Mouse (Mus musculus) midbrain, embryonic 14.5 days (tissue): ENCODE data around the gene Hist1h4m. TPM values are rescaled to one million over a fixed set of nuclear protein-coding genes. Genes with fewer than 3 reads are reported as not detected.

Source experiments
- ATAC-seq: fragments of 200-750 bp; cut with Nextera tagmentation; 2 replicates; pipeline ENCODE4 v1.8.0; 2017; ENCODE audit warnings: moderate number of reproducible peaks, moderate library complexity; ENCODE audit not compliant: low FRiP score, low TSS enrichment
- DNase-seq: peaks from one replicate; pipeline ENCODE4 v3.0.0-alpha.2; 2015
- H3K27ac ChIP-seq: fragments of 300-500 bp; sonication (generic); replicated peaks from 2 replicates; pipeline ENCODE4 v1.5.1; 2014; ENCODE audit warnings: mild to moderate bottlenecking, low read depth, low read length, moderate library complexity
- H3K27me3 ChIP-seq: fragments of 300-500 bp; sonication (generic); 2 replicates; pipeline ENCODE4 v1.6.1; 2014; ENCODE audit warnings: low read length, control low read depth, mixed read lengths; ENCODE audit not compliant: control insufficient read depth, insufficient read depth
- H3K36me3 ChIP-seq: fragments of 300-500 bp; sonication (generic); 2 replicates; pipeline ENCODE4 v1.6.1; 2014; ENCODE audit warnings: low read length, control low read depth; ENCODE audit not compliant: control insufficient read depth, insufficient read depth
- H3K4me1 ChIP-seq: fragments of 300-500 bp; sonication (generic); 2 replicates; pipeline ENCODE4 v1.6.1; 2014; ENCODE audit warnings: mild to moderate bottlenecking, antibody characterized with exemption, low read length, control low read depth; ENCODE audit not compliant: control insufficient read depth, insufficient read depth
- H3K4me2 ChIP-seq: fragments of 300-500 bp; sonication (generic); 2 replicates; pipeline ENCODE4 v1.6.1; 2014; ENCODE audit warnings: mild to moderate bottlenecking, low read length, moderate library complexity
- H3K4me3 ChIP-seq: fragments of 300-500 bp; sonication (generic); replicated peaks from 2 replicates; pipeline ENCODE4 v1.5.1; 2014; ENCODE audit warnings: low read depth, low read length
- H3K9ac ChIP-seq: fragments of 300-500 bp; sonication (generic); replicated peaks from 2 replicates; pipeline ENCODE4 v1.6.1; 2014; ENCODE audit warnings: mild to moderate bottlenecking, low read length, moderate library complexity
- H3K9me3 ChIP-seq: fragments of 300-500 bp; sonication (generic); 2 replicates; pipeline ENCODE4 v1.6.1; 2016; ENCODE audit warnings: low read length, control low read depth, mixed read lengths; ENCODE audit not compliant: control insufficient read depth
- WGBS: fragments of 180-500 bp; shearing (Covaris S2); extraction: QIAGEN DNeasy Blood & Tissue Kit; methylation state at CpG from one replicate; pipeline ENCODE4 v1.1.7; 2014; 5-methylcytosine and 5-hydroxymethylcytosine counted together
- microRNA-seq: library from miRNA; unstranded; fragments of <30 nt; microRNA quantifications from one replicate; pipeline ENCODE4, GENCODE M21; 2016
- polyA plus RNA-seq: library from polyadenylated mRNA; unstranded; fragments of >200 nt; fragmentation: Nextera tagmentation; extraction: Ambion mirVana; gene quantifications from 2 replicates; pipeline ENCODE4 v1.2.1, GENCODE M21; 2014

Gene Hist1h4m
- polyA plus RNA-seq, 1 experiment from 2014 or later: not detected

- Histone ChIP-seq H3K4me1 (no peaks in the 10 kb centered on the region), H3K36me3 (no peaks in the 10 kb centered on the region), H3K27ac (no peak overlapping the region), H3K4me3 (peak overlapping the region; percentile 36), H3K27me3 (no peaks in the 10 kb centered on the region), H3K4me2 (peak overlapping the region; percentile 49), H3K9me3 (no peaks in the 10 kb centered on the region), H3K9ac (peak overlapping the region; percentile 49)
- under 1% methylated on average over 15 of the region's 15 CpGs for WGBS
- peak; percentile 80 for DNase-seq
- no peak for ATAC-seq
Observed at GRCm38 (mm10) chr13:21855698-21856162, 44.2 kb downstream of the Hist1h4m start.

GRCm38 (mm10) chr13:21861608-21862007, 50.1 kb downstream of the Hist1h4m start:
- H3K9ac ChIP-seq: no peak overlapping the region
- no peaks in the 10 kb centered on the region for H3K4me1 ChIP-seq
- H3K27me3 ChIP-seq: no peaks in the 10 kb centered on the region
- 13% methylated on average over 5 of the region's 5 CpGs for WGBS
- H3K4me3 ChIP-seq: no peak overlapping the region
- no peaks in the 10 kb centered on the region for H3K9me3 ChIP-seq
- H3K36me3 ChIP-seq: no peaks in the 10 kb centered on the region
- no peak for ATAC-seq
- H3K4me2 ChIP-seq: no peak overlapping the region
- no peak overlapping the region for H3K27ac ChIP-seq
- peak; percentile 11 for DNase-seq

Small RNA genes lying within 50 kb of the gene (microRNA-seq; reads per million reads assigned to microRNA genes)
- gene Gm19658 (not detected), gene Gm44346 (not detected), gene Gm44466 (not detected)

Other genes starting within 250 kb of the Hist1h4m start
- gene Olfr1364, start 230.0 kb upstream of the Hist1h4m start, polyA plus RNA-seq: not detected in 2 replicates
- gene Olfr1362, start 197.7 kb upstream of the Hist1h4m start, polyA plus RNA-seq: not detected in 2 replicates
- not detected in 2 replicates for gene Olfr11, start 169.2 kb upstream of the Hist1h4m start, polyA plus RNA-seq
- gene Olfr1361, start 148.4 kb upstream of the Hist1h4m start, polyA plus RNA-seq: not detected in 2 replicates
- gene Olfr1360, start 134.3 kb upstream of the Hist1h4m start, polyA plus RNA-seq: not detected in 2 replicates
- not detected in 2 replicates for gene Olfr1359, start 113.6 kb upstream of the Hist1h4m start, polyA plus RNA-seq
- 1.2 TPM in 1 of 2 replicates, not detected in the other for gene Hist1h2bl, start 95.6 kb upstream of the Hist1h4m start, polyA plus RNA-seq
- 13.6 and 22.1 TPM in 2 replicates for gene Hist1h2ai, start 95.3 kb upstream of the Hist1h4m start, polyA plus RNA-seq
- 2.9 and 6.0 TPM in 2 replicates for gene Hist1h3h, start 94.1 kb upstream of the Hist1h4m start, polyA plus RNA-seq
- 1.1 and 1.4 TPM in 2 replicates for gene Hist1h2bm, start 89.7 kb upstream of the Hist1h4m start, polyA plus RNA-seq
- 0.66 TPM in 2 replicates for gene Hist1h4j, start 76.7 kb upstream of the Hist1h4m start, polyA plus RNA-seq
- 2.3 TPM in 1 of 2 replicates, not detected in the other for gene Hist1h4k, start 61.2 kb upstream of the Hist1h4m start, polyA plus RNA-seq
- 2.4 and 4.4 TPM in 2 replicates for gene Hist1h2ak, start 57.9 kb upstream of the Hist1h4m start, polyA plus RNA-seq
- gene Hist1h2bn, start 57.6 kb upstream of the Hist1h4m start, polyA plus RNA-seq: 1.0 and 1.6 TPM in 2 replicates
- 1.8 and 4.0 TPM in 2 replicates for gene Hist1h1b, start 31.1 kb upstream of the Hist1h4m start, polyA plus RNA-seq
- gene Hist1h3i, start 28.4 kb upstream of the Hist1h4m start, polyA plus RNA-seq: 49.4 and 58.4 TPM in 2 replicates
- 3.1 TPM in 1 of 2 replicates, not detected in the other for gene Hist1h2an, start 24.5 kb upstream of the Hist1h4m start, polyA plus RNA-seq
- not detected in 2 replicates for gene Hist1h2bp, start 24.3 kb upstream of the Hist1h4m start, polyA plus RNA-seq
- 4.2 and 4.5 TPM in 2 replicates for gene Hist1h2bq, start 1.5 kb upstream of the Hist1h4m start, polyA plus RNA-seq
- not detected in 2 replicates for gene Hist1h2ao, start 1.3 kb upstream of the Hist1h4m start, polyA plus RNA-seq
- gene Hist1h4n, start 20.4 kb downstream of the Hist1h4m start, polyA plus RNA-seq: 5.7 and 9.6 TPM in 2 replicates
- gene Hist1h2ap, start 21.8 kb downstream of the Hist1h4m start, polyA plus RNA-seq: 613 and 855 TPM in 2 replicates
- gene Hist1h2br, start 22.0 kb downstream of the Hist1h4m start, polyA plus RNA-seq: 4.0 and 4.1 TPM in 2 replicates
- gene Zfp184, start 133.3 kb downstream of the Hist1h4m start, polyA plus RNA-seq: 16.8 and 18.2 TPM in 2 replicates
- not detected in 2 replicates for gene Pom121l2, start 169.4 kb downstream of the Hist1h4m start, polyA plus RNA-seq
- gene Prss16, start 198.0 kb downstream of the Hist1h4m start, polyA plus RNA-seq: not detected in 2 replicates
- gene Hist1h2ah, start 223.8 kb downstream of the Hist1h4m start, polyA plus RNA-seq: not detected in 2 replicates
- gene Hist1h2bk, start 224.1 kb downstream of the Hist1h4m start, polyA plus RNA-seq: 0.86 and 1.1 TPM in 2 replicates
- gene Hist1h4i, start 229.6 kb downstream of the Hist1h4m start, polyA plus RNA-seq: 6.6 and 6.8 TPM in 2 replicates
- gene Hist1h2ag, start 231.2 kb downstream of the Hist1h4m start, polyA plus RNA-seq: 9.4 and 11.7 TPM in 2 replicates
- 4.1 and 7.9 TPM in 2 replicates for gene Hist1h2bj, start 231.5 kb downstream of the Hist1h4m start, polyA plus RNA-seq